Mouse (Mus musculus): ENCODE results near the gene Tas2r124.

GRCm38 (mm10) chr6:132711828-132712227 is 42.7 kb upstream of the Tas2r124 start, which contains the start of gene Tas2r122:
- TF ChIP-seq CTCF (conservative IDR thresholded peaks at IDR 0.05 in 1 of 2, IDR thresholded peaks at IDR 0.05 in 1 of 2; ENCODE audit: low read depth in 2 of 2, low read length in 2 of 2): no peak
- TF ChIP-seq USF2 (conservative IDR thresholded peaks at IDR 0.05; ENCODE audit: low read depth, low read length): no peak

Measured in CH12.LX (cell line).